Mouse (Mus musculus): ENCODE data around the gene Cbln1.

Gene Cbln1

GRCm38 (mm10) chr8:87472271-87473236, at the start of gene Cbln1:
Gene Cbln1 (minus strand): TSS chr8:87472609.
- peak; percentile 69 for DNase-seq (ENCODE audit: low spot score)

- no peak for DNase-seq (ENCODE audit: low spot score)
Observed at GRCm38 (mm10) chr8:87517132-87517531, 44.7 kb upstream of the Cbln1 start.

- DNase-seq (ENCODE audit: low spot score) = no peak
Observed at GRCm38 (mm10) chr8:87513796-87514195, 41.4 kb upstream of the Cbln1 start.

- DNase-seq (ENCODE audit: low spot score) = no peak
Observed at GRCm38 (mm10) chr8:87513350-87513749, 40.9 kb upstream of the Cbln1 start.

GRCm38 (mm10) chr8:87512636-87513035, 40.2 kb upstream of the Cbln1 start:
- DNase-seq (ENCODE audit: low spot score) = no peak

- no peak for DNase-seq (ENCODE audit: low spot score)
Observed at GRCm38 (mm10) chr8:87507046-87507445, 34.6 kb upstream of the Cbln1 start.

GRCm38 (mm10) chr8:87504441-87504840, 32.0 kb upstream of the Cbln1 start:
- no peak for DNase-seq (ENCODE audit: low spot score)

GRCm38 (mm10) chr8:87502684-87503083, 30.3 kb upstream of the Cbln1 start:
- DNase-seq (ENCODE audit: low spot score) = no peak

GRCm38 (mm10) chr8:87497641-87498040, 25.2 kb upstream of the Cbln1 start:
- no peak for DNase-seq (ENCODE audit: low spot score)

GRCm38 (mm10) chr8:87496511-87496910, 24.1 kb upstream of the Cbln1 start:
- DNase-seq (ENCODE audit: low spot score) = no peak

GRCm38 (mm10) chr8:87494862-87495261, 22.5 kb upstream of the Cbln1 start:
- DNase-seq (ENCODE audit: low spot score) = no peak

- no peak for DNase-seq (ENCODE audit: low spot score)
Observed at GRCm38 (mm10) chr8:87489841-87490415, 17.5 kb upstream of the Cbln1 start.

GRCm38 (mm10) chr8:87481396-87481795, 9.0 kb upstream of the Cbln1 start:
- DNase-seq (ENCODE audit: low spot score) = no peak

GRCm38 (mm10) chr8:87478221-87478620, 5.8 kb upstream of the Cbln1 start:
- no peak for DNase-seq (ENCODE audit: low spot score)

GRCm38 (mm10) chr8:87477102-87477645, 4.8 kb upstream of the Cbln1 start:
- no peak for DNase-seq (ENCODE audit: low spot score)

GRCm38 (mm10) chr8:87475551-87475950, 3.1 kb upstream of the Cbln1 start:
- DNase-seq (ENCODE audit: low spot score) = no peak

GRCm38 (mm10) chr8:87474379-87474778, 2.0 kb upstream of the Cbln1 start:
- DNase-seq (ENCODE audit: low spot score) = no peak

- DNase-seq (ENCODE audit: low spot score) = no peak
Observed at GRCm38 (mm10) chr8:87473940-87474339, 1.5 kb upstream of the Cbln1 start.

- DNase-seq (ENCODE audit: low spot score) = no peak
Observed at GRCm38 (mm10) chr8:87473314-87473713, 905 bp upstream of the Cbln1 start.

GRCm38 (mm10) chr8:87471603-87472270, 672 bp downstream of the Cbln1 start:
- no peak for DNase-seq (ENCODE audit: low spot score)

- DNase-seq (ENCODE audit: low spot score) = no peak
Observed at GRCm38 (mm10) chr8:87470834-87471602, 1.4 kb downstream of the Cbln1 start.

Data from lung, postnatal 25 days (tissue).